Mouse (Mus musculus): Measurements from ENCODE around the gene Srpk3. TPM values are rescaled to one million over a fixed set of nuclear protein-coding genes. Genes with fewer than 3 reads are reported as not detected.

Srpk3 gene
- polyA plus RNA-seq, 1 experiment, result 4.0 TPM

DNA sequence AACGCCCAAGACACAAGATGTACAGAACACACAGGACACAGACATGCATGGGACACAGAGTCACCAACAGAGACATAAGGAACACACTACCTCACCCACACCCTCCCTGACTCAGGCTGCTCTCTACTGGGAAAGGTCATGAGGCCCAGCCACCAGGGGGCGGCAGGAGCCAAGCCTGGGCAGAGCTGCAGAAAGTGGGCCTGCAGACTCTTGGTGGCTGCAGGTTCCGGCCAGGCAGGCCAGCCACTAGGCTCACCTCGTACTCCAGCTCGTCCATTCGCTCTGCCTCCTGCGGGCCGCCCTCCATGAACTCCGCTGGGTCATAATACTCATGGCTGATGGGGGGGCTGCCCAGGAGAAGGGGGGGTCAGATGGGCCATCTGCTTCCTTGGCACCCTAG is 24.3 kb downstream of the Srpk3 start:
- no peak overlapping the region for H3K27ac ChIP-seq (ENCODE audit: insufficient read depth, low read depth, low read length)
- TF ChIP-seq POLR2A (IDR thresholded peaks at IDR 0.05; ENCODE audit: low read depth, low read length) (no peak), CTCF (conservative IDR thresholded peaks at IDR 0.05; ENCODE audit: insufficient read depth, insufficient read length, low read depth, low read length) (peak; percentile 73)
- H3K36me3 ChIP-seq (ENCODE audit: control insufficient read depth, insufficient read depth, low read length), result no peaks in the 10 kb centered on the region
- WGBS, result 11% methylated on average over 7 of the region's 9 CpGs
- DNase-seq, result peak; percentile 77
- no peaks in the 10 kb centered on the region for H3K4me1 ChIP-seq (ENCODE audit: control insufficient read depth, insufficient read depth, low read length)
- no peak overlapping the region for H3K4me3 ChIP-seq (ENCODE audit: insufficient read depth, low read depth, low read length)
- no peaks in the 10 kb centered on the region for H3K27me3 ChIP-seq (replicated peaks; ENCODE audit: control insufficient read depth, insufficient read depth, low read length)

DNA sequence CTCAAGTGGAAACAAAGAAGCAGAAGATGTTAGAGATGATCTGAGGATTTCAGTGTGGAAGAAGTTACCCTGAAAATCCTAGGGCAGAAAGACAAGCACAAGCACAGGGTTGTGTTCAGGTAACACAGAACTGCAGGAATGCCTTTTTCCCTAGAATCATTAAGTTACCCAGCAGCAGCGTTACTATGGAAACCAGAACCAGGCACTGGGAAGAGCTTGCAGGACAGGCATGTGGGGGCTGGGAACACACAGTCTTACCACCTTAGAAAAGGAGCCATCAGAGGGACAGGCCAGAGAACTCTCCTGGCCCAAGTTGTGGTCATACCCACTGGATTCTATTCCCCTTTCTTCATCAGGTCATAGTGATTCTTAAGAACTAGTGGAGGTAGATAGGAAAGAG is 31.6 kb downstream of the Srpk3 start:
- Histone ChIP-seq H3K4me1 (ENCODE audit: control insufficient read depth, insufficient read depth, low read length) (no peaks in the 10 kb centered on the region), H3K27me3 (replicated peaks; ENCODE audit: control insufficient read depth, insufficient read depth, low read length) (no peaks in the 10 kb centered on the region), H3K4me3 (ENCODE audit: insufficient read depth, low read depth, low read length) (no peak overlapping the region), H3K36me3 (ENCODE audit: control insufficient read depth, insufficient read depth, low read length) (no peaks in the 10 kb centered on the region), H3K27ac (ENCODE audit: insufficient read depth, low read depth, low read length) (no peak overlapping the region)
- TF ChIP-seq CTCF (conservative IDR thresholded peaks at IDR 0.05; ENCODE audit: insufficient read depth, insufficient read length, low read depth, low read length) (no peak), POLR2A (IDR thresholded peaks at IDR 0.05; ENCODE audit: low read depth, low read length) (no peak)
- 32% methylated on average over 1 of the region's 1 CpGs for WGBS
- no peak for DNase-seq

DNA sequence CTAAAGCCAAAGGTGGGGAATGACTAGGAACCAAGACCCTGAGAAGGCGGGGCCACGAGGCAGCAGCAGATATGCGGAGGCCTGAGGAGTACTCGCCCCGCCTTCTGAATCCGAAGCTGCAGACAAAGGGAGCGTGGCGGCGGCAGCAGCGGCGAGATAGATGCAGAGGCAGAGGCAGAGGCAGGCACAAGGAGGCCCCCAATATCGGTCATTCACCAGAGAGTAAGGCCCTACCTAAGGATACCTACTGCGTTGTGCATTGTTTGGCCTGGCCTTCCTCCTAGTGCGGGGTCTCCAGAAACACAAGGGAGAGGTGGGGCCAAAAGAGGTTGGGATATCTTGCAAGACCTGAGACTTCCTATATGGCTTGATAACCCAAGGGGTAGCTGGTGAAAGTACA is 40.9 kb downstream of the Srpk3 start:
- Histone ChIP-seq H3K4me1 (ENCODE audit: control insufficient read depth, insufficient read depth, low read length) (no peaks in the 10 kb centered on the region), H3K36me3 (ENCODE audit: control insufficient read depth, insufficient read depth, low read length) (no peaks in the 10 kb centered on the region), H3K4me3 (ENCODE audit: insufficient read depth, low read depth, low read length) (no peak overlapping the region), H3K27ac (ENCODE audit: insufficient read depth, low read depth, low read length) (no peak overlapping the region), H3K27me3 (replicated peaks; ENCODE audit: control insufficient read depth, insufficient read depth, low read length) (no peaks in the 10 kb centered on the region)
- TF ChIP-seq CTCF (conservative IDR thresholded peaks at IDR 0.05; ENCODE audit: insufficient read depth, insufficient read length, low read depth, low read length) (no peak), POLR2A (IDR thresholded peaks at IDR 0.05; ENCODE audit: low read depth, low read length) (no peak)
- WGBS, result 21% methylated on average over 14 of the region's 14 CpGs
- DNase-seq, result no peak

DNA sequence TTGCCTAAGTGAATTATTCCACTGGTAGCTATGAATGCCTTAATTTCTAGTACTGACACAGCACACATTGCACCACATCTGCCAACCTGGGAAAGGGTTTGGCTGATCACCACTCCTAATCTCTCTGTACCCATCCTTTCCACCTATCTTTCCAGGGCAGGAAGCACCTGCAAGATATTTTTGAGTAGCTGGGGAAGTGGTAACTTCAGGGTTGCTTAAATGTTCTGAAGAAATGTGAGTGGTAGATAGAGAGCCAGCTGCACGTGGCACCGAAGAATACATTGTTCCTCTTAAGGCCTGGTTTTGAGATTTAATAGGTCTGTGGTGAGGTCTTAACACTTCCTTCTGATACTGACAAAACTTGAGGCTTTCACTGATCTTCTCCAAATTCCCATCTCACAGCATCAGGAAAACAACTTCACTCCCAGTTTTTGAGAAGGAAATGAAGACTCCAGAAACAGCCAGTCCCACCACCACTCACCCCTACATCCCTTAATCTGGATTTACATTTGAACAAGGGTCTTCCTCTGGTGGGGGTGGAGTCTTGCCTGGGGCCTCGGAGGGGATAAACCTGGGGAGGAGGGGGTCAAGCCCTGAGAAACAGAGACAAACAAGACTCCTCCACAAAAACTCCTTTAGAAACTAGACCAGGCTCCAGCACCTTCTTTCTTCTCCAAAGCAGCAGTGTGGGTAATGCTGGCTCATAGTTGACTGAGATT is 42.5 kb downstream of the Srpk3 start:
- no peaks in the 10 kb centered on the region for H3K27me3 ChIP-seq (replicated peaks; ENCODE audit: control insufficient read depth, insufficient read depth, low read length)
- TF ChIP-seq POLR2A (IDR thresholded peaks at IDR 0.05; ENCODE audit: low read depth, low read length) (no peak), CTCF (conservative IDR thresholded peaks at IDR 0.05; ENCODE audit: insufficient read depth, insufficient read length, low read depth, low read length) (no peak)
- no peak overlapping the region for H3K27ac ChIP-seq (ENCODE audit: insufficient read depth, low read depth, low read length)
- H3K36me3 ChIP-seq (ENCODE audit: control insufficient read depth, insufficient read depth, low read length), result no peaks in the 10 kb centered on the region
- DNase-seq, result no peak
- WGBS, result 49% methylated on average over 3 of the region's 3 CpGs
- no peaks in the 10 kb centered on the region for H3K4me1 ChIP-seq (ENCODE audit: control insufficient read depth, insufficient read depth, low read length)
- H3K4me3 ChIP-seq (ENCODE audit: insufficient read depth, low read depth, low read length), result no peak overlapping the region

DNA sequence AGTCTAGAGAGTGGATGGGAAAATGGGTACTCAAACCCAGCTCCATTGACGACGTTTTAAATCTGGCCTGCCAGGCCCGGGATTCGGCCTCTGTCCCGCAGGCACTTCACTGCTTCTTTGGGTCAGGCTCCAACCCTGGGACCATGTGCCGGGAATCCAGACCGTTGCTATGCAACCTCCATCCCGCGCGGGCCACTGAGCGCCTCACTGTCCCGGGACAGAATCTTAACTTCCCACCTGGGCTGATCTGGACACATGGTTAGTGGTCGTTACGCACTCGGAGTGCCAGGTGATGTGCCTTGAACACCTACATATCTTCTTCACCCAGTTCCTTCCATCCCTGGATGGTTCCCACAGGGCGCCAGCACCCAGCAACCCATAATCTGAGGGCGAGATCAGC is 49.5 kb downstream of the Srpk3 start:
- no peaks in the 10 kb centered on the region for H3K36me3 ChIP-seq (ENCODE audit: control insufficient read depth, insufficient read depth, low read length)
- H3K4me3 ChIP-seq (ENCODE audit: insufficient read depth, low read depth, low read length), result peak overlapping the region; percentile 72; the same call in 1 of the 2 replicates
- TF ChIP-seq POLR2A (IDR thresholded peaks at IDR 0.05; ENCODE audit: low read depth, low read length) (no peak), CTCF (conservative IDR thresholded peaks at IDR 0.05; ENCODE audit: insufficient read depth, insufficient read length, low read depth, low read length) (no peak)
- 9% methylated on average over 17 of the region's 17 CpGs for WGBS
- no peaks in the 10 kb centered on the region for H3K4me1 ChIP-seq (ENCODE audit: control insufficient read depth, insufficient read depth, low read length)
- H3K27me3 ChIP-seq (replicated peaks; ENCODE audit: control insufficient read depth, insufficient read depth, low read length), result no peaks in the 10 kb centered on the region
- H3K27ac ChIP-seq (ENCODE audit: insufficient read depth, low read depth, low read length), result no peak overlapping the region
- no peak for DNase-seq

DNA sequence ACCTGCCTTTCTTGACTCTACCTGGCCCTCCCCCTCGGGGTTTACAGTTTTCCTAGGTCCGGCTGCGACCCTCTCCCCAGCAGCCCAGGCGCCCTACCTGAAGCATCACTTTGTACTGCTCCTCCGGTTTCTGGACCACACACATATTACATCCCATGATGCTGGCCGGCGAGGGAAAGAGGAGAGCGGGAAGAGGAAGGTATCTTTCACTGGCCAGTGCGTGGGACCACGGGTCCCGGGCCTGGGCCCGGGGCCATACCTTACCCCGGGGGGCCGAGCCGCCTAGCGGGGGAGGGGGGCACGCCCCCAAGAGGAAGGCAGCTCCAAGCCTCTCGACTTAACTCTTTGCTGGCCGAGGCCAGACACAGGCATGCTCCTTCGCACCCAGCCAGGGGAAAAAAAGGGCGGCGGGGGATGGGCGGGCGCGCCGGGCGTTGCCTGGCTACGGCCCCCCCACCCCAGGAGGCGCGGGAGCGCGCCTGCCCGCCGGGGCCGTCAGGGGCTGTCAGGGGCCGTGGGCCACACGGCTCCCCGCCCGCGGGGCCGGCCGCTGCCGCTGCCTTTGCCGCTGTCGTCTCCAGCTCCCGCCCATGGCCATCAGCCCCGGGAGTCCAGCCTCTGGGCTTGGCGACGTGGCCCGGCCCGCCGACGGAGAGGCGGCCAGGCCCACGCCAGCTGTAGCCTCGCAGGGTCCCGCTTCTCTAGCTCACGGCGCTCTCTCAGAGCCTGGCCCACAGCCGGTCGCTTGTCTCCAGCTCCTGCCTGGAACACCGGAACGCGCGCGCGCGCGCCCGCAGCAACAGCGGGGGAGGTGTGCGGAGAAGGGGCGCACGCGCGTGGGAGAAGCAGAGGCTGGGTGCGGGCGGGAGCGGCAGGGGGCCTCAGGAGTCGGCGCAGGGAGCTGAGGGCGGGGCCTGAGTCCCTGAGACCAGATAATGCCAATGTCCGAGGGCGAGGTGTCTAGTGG is 50.3 kb downstream of the Srpk3 start, which contains the start of gene Pdzd4:
Pdzd4 (minus strand) TSS at position 785 of the 967 bp plus-strand sequence.
- no peaks in the 10 kb centered on the region for H3K27me3 ChIP-seq (replicated peaks; ENCODE audit: control insufficient read depth, insufficient read depth, low read length)
- no peak within 1 kb of the TSS for H3K27ac ChIP-seq (ENCODE audit: insufficient read depth, low read depth, low read length)
- peak within 1 kb of the TSS; percentile 72 for H3K4me3 ChIP-seq (ENCODE audit: insufficient read depth, low read depth, low read length)
- peak; percentile 42 for DNase-seq
- no peaks in the 10 kb centered on the region for H3K36me3 ChIP-seq (ENCODE audit: control insufficient read depth, insufficient read depth, low read length)
- WGBS, result 1% methylated on average over 36 of the region's 84 CpGs
- no peaks in the 10 kb centered on the region for H3K4me1 ChIP-seq (ENCODE audit: control insufficient read depth, insufficient read depth, low read length)
- no peak for TF ChIP-seq POLR2A (IDR thresholded peaks at IDR 0.05; ENCODE audit: low read depth, low read length)
- no peak for TF ChIP-seq CTCF (conservative IDR thresholded peaks at IDR 0.05; ENCODE audit: insufficient read depth, insufficient read length, low read depth, low read length)

Other genes with a start within 250 kb of the Srpk3 start
- 8.4 and 9.2 TPM in 2 replicates for gene Dusp9, start 135.0 kb upstream of the Srpk3 start, polyA plus RNA-seq (2012; rRNA removed)
- gene Pnck, start 114.3 kb upstream of the Srpk3 start, polyA plus RNA-seq (2012; rRNA removed), result 1.3 and 2.3 TPM in 2 replicates
- gene Slc6a8, start 101.3 kb upstream of the Srpk3 start, polyA plus RNA-seq (2012; rRNA removed), result 228 and 237 TPM in 2 replicates
- 81.7 and 111 TPM in 2 replicates for gene Bcap31, start 58.2 kb upstream of the Srpk3 start, polyA plus RNA-seq (2012; rRNA removed)
- 20.0 and 20.2 TPM in 2 replicates for gene Abcd1, start 57.8 kb upstream of the Srpk3 start, polyA plus RNA-seq (2012; rRNA removed)
- 0.58 and 0.83 TPM in 2 replicates for gene Plxnb3, start 17.3 kb upstream of the Srpk3 start, polyA plus RNA-seq (2012; rRNA removed)
- gene Idh3g, start 12.5 kb downstream of the Srpk3 start, polyA plus RNA-seq (2012; rRNA removed), result 749 and 831 TPM in 2 replicates
- gene Ssr4, start 12.6 kb downstream of the Srpk3 start, polyA plus RNA-seq (2012; rRNA removed), result 239 and 253 TPM in 2 replicates
- 0.88 and 0.94 TPM in 2 replicates for gene Pdzd4, start 50.6 kb downstream of the Srpk3 start, polyA plus RNA-seq (2012; rRNA removed)
- 35.3 and 41.0 TPM in 2 replicates for gene Avpr2, start 117.7 kb downstream of the Srpk3 start, polyA plus RNA-seq (2012; rRNA removed)
- gene L1cam, start 121.7 kb downstream of the Srpk3 start, polyA plus RNA-seq (2012; rRNA removed), result 26.5 TPM in 2 replicates
- gene Arhgap4, start 147.5 kb downstream of the Srpk3 start, polyA plus RNA-seq (2012; rRNA removed), result 8.9 and 15.5 TPM in 2 replicates
- 61.3 and 69.7 TPM in 2 replicates for gene Naa10, start 147.5 kb downstream of the Srpk3 start, polyA plus RNA-seq (2012; rRNA removed)
- 125 and 144 TPM in 2 replicates for gene Renbp, start 156.4 kb downstream of the Srpk3 start, polyA plus RNA-seq (2012; rRNA removed)
- 34.3 and 37.3 TPM in 2 replicates for gene Hcfc1, start 192.0 kb downstream of the Srpk3 start, polyA plus RNA-seq (2012; rRNA removed)
- gene Irak1, start 249.5 kb downstream of the Srpk3 start, polyA plus RNA-seq (2012; rRNA removed), result 91.7 and 131 TPM in 2 replicates